ENCODE assay signal across 8 mouse cellular contexts in the genomic region with DNA sequence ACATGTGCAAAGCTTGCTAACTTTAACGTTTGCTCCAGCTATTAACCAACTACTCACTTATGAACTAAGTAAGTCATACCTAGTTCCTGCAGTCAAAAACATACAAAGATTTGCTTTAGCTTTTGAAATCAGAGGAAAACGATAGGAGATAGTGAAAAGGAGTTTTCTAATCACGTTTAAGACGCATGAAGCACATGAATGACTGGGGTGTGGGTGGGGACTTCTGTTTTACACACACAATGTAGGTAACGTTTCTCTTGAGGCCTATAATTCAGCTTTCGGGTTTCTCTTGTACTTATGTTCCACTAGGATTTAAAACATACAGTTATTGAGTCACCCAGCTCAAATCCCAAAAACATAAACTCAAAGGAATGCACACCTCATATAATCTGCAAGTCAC. TPM values are rescaled to one million over a fixed set of nuclear protein-coding genes. Genes with fewer than 3 reads are reported as not detected.
A peak's percentile ranks its signal among the peaks of the same experiment; 100 is the strongest.
DNase-seq lines count a peak whose midpoint lies in the region; ATAC-seq and TF ChIP-seq lines count a peak whose summit lies in the region.

No protein-coding gene starts in this region.

- no peak for DNase-seq in heart, adult 8-10 months (ENCODE audit: low spot score)
- DNase-seq in hindbrain, embryonic 10.5 days (ENCODE audit: low spot score), result no peak
- DNase-seq in midbrain, embryonic 11.5 days (ENCODE audit: low spot score, missing footprints), result no peak
- no peak for DNase-seq in spleen, postnatal 36 days (ENCODE audit: low spot score in 2 of 2)
- DNase-seq in layer of hippocampus, adult 9-11 months, result no peak
- no peak for DNase-seq in thymus, postnatal 10 days (ENCODE audit: low spot score in 2 of 2)

- peaks cover 42% of the 10 kb centered on the region for H3K36me3 ChIP-seq in heart, embryonic 15.5 days
- peaks cover 46% of the 10 kb centered on the region for H3K36me3 ChIP-seq in ES-Bruce4 (ENCODE audit: control insufficient read depth, insufficient read depth, low read length, poor library complexity, severe bottlenecking)
- H3K36me3 ChIP-seq in hindbrain, embryonic 10.5 days, result peaks cover 46% of the 10 kb centered on the region
- H3K36me3 ChIP-seq in midbrain, embryonic 11.5 days (ENCODE audit: control insufficient read depth, insufficient read depth, low read length), result peaks cover 19% of the 10 kb centered on the region

- H3K4me2 ChIP-seq in heart, embryonic 15.5 days, result peak overlapping the region; percentile 67
- H3K4me2 ChIP-seq in midbrain, embryonic 11.5 days, result peak overlapping the region; percentile 91

- H3K4me1 ChIP-seq in heart, embryonic 15.5 days (replicated peaks), result peaks cover 29% of the 10 kb centered on the region
- no peaks in the 10 kb centered on the region for H3K4me1 ChIP-seq in ES-Bruce4 (ENCODE audit: control insufficient read depth, insufficient read depth, low read length)
- peaks cover 20% of the 10 kb centered on the region for H3K4me1 ChIP-seq in hindbrain, embryonic 10.5 days (replicated peaks)
- H3K4me1 ChIP-seq in midbrain, embryonic 11.5 days (ENCODE audit: control insufficient read depth, insufficient read depth, low read length), result peaks cover 11% of the 10 kb centered on the region

- H3K9me3 ChIP-seq in heart, embryonic 15.5 days (replicated peaks), result no peaks in the 10 kb centered on the region
- H3K9me3 ChIP-seq in ES-Bruce4 (replicated peaks; ENCODE audit: control insufficient read depth, insufficient read depth, low read length, poor library complexity, severe bottlenecking), result no peaks in the 10 kb centered on the region
- H3K9me3 ChIP-seq in hindbrain, embryonic 10.5 days, result no peaks in the 10 kb centered on the region
- no peaks in the 10 kb centered on the region for H3K9me3 ChIP-seq in midbrain, embryonic 11.5 days (ENCODE audit: control insufficient read depth, low read length)

- peak overlapping the region; percentile 100 for H3K9ac ChIP-seq in heart, embryonic 15.5 days
- H3K9ac ChIP-seq in ES-Bruce4 (ENCODE audit: low read depth, poor library complexity, severe bottlenecking), result peak overlapping the region; percentile 91
- peak overlapping the region; percentile 96 for H3K9ac ChIP-seq in midbrain, embryonic 11.5 days (ENCODE audit: low read length)

- 13% methylated on average over 6 of the region's 6 CpGs for WGBS in heart, embryonic 15.5 days
- 52% methylated on average over 6 of the region's 6 CpGs for WGBS in hindbrain, embryonic 10.5 days
- 42% methylated on average over 6 of the region's 6 CpGs for WGBS in midbrain, embryonic 11.5 days

- H3K27me3 ChIP-seq in heart, embryonic 15.5 days, result no peaks in the 10 kb centered on the region
- no peaks in the 10 kb centered on the region for H3K27me3 ChIP-seq in ES-Bruce4 (ENCODE audit: control insufficient read depth, insufficient read depth, low read length, poor library complexity, severe bottlenecking)
- H3K27me3 ChIP-seq in hindbrain, embryonic 10.5 days (ENCODE audit: insufficient read depth, poor library complexity, severe bottlenecking), result no peaks in the 10 kb centered on the region
- H3K27me3 ChIP-seq in midbrain, embryonic 11.5 days (ENCODE audit: control insufficient read depth, insufficient read depth, low read length), result no peaks in the 10 kb centered on the region

- no peak for ATAC-seq in heart, embryonic 15.5 days (replicated peaks; ENCODE audit: insufficient number of reproducible peaks, insufficient read depth, low FRiP score, low read depth)
- ATAC-seq in midbrain, embryonic 11.5 days (ENCODE audit: low FRiP score), result no peak

- no peak for TF ChIP-seq CTCF in ES-Bruce4 (IDR thresholded peaks at IDR 0.05; ENCODE audit: low read depth, low read length)

- H3K4me3 ChIP-seq in heart, embryonic 15.5 days, result peak overlapping the region; percentile 98
- H3K4me3 ChIP-seq in ES-Bruce4 (ENCODE audit: low read depth, low read length), result no peak overlapping the region
- H3K4me3 ChIP-seq in hindbrain, embryonic 10.5 days, result peak overlapping the region; percentile 100
- H3K4me3 ChIP-seq in midbrain, embryonic 11.5 days (ENCODE audit: low read depth, low read length), result peak overlapping the region; percentile 100

- no peak for TF ChIP-seq POLR2A in ES-Bruce4 (IDR thresholded peaks at IDR 0.05; ENCODE audit: insufficient read depth, low read length)

- peak overlapping the region; percentile 97 for H3K27ac ChIP-seq in heart, embryonic 15.5 days
- no peak overlapping the region for H3K27ac ChIP-seq in ES-Bruce4 (ENCODE audit: insufficient read depth, low read length)
- no peak overlapping the region for H3K27ac ChIP-seq in hindbrain, embryonic 10.5 days
- no peak overlapping the region for H3K27ac ChIP-seq in midbrain, embryonic 11.5 days (ENCODE audit: low read depth, low read length)

- no peak for TF ChIP-seq EP300 in ES-Bruce4 (IDR thresholded peaks at IDR 0.05; ENCODE audit: insufficient read depth, low read depth, low read length)

RNA-seq across cellular contexts. Expression of gene Slc25a3, which starts 1.2 kb away (rescaled TPM):
- 912 and 1,036 TPM in 2 replicates for polyA plus RNA-seq in heart, embryonic 15.5 days (2015; fragmentation: Nextera tagmentation; extraction: Ambion mirVana)
- total RNA-seq in heart, adult 8-10 months (2022), result 1,000 to 10,000 TPM; 2,608 to 2,760 (median 2,679) TPM
- 550 and 557 TPM in 2 replicates for polyA plus RNA-seq in ES-Bruce4 (2011; ENCODE audit: insufficient read depth, insufficient read length, low read depth, missing spikeins)
- 384 and 413 TPM in 2 replicates for polyA plus RNA-seq in hindbrain, embryonic 10.5 days (2016; fragmentation: Nextera tagmentation; extraction: Ambion mirVana)
- 391 and 404 TPM in 2 replicates for polyA plus RNA-seq in midbrain, embryonic 11.5 days (2014; fragmentation: Nextera tagmentation; extraction: Ambion mirVana)

RNA-seq across cellular contexts. Expression of gene Ikbip, which starts 39.9 kb away (rescaled TPM):
- 38.4 and 38.7 TPM in 2 replicates for polyA plus RNA-seq in heart, embryonic 15.5 days (2015; fragmentation: Nextera tagmentation; extraction: Ambion mirVana)
- total RNA-seq in heart, adult 8-10 months (2022), result 10 to 100 TPM; 19.8 to 22.9 (median 21.7) TPM
- 35.1 and 36.4 TPM in 2 replicates for polyA plus RNA-seq in ES-Bruce4 (2011; ENCODE audit: insufficient read depth, insufficient read length, low read depth, missing spikeins)
- polyA plus RNA-seq in hindbrain, embryonic 10.5 days (2016; fragmentation: Nextera tagmentation; extraction: Ambion mirVana), result 19.5 and 20.5 TPM in 2 replicates
- polyA plus RNA-seq in midbrain, embryonic 11.5 days (2014; fragmentation: Nextera tagmentation; extraction: Ambion mirVana), result 20.1 and 26.0 TPM in 2 replicates

RNA-seq across cellular contexts. Expression of gene Apaf1, which starts 40.1 kb away (rescaled TPM):
- 12.8 TPM in 2 replicates for polyA plus RNA-seq in heart, embryonic 15.5 days (2015; fragmentation: Nextera tagmentation; extraction: Ambion mirVana)
- total RNA-seq in heart, adult 8-10 months (2022), result 1 to 10 TPM; 4.3 to 7.4 (median 5.6) TPM
- polyA plus RNA-seq in ES-Bruce4 (2011; ENCODE audit: insufficient read depth, insufficient read length, low read depth, missing spikeins), result 71.2 and 73.0 TPM in 2 replicates
- 21.4 and 23.0 TPM in 2 replicates for polyA plus RNA-seq in hindbrain, embryonic 10.5 days (2016; fragmentation: Nextera tagmentation; extraction: Ambion mirVana)
- polyA plus RNA-seq in midbrain, embryonic 11.5 days (2014; fragmentation: Nextera tagmentation; extraction: Ambion mirVana), result 23.9 and 28.1 TPM in 2 replicates

RNA-seq across cellular contexts. Expression of gene Tmpo, which starts 58.5 kb away (rescaled TPM):
- 154 and 159 TPM in 2 replicates for polyA plus RNA-seq in heart, embryonic 15.5 days (2015; fragmentation: Nextera tagmentation; extraction: Ambion mirVana)
- 10 to 100 TPM; 36.7 to 45.0 (median 41.1) TPM for total RNA-seq in heart, adult 8-10 months (2022)
- 259 and 265 TPM in 2 replicates for polyA plus RNA-seq in ES-Bruce4 (2011; ENCODE audit: insufficient read depth, insufficient read length, low read depth, missing spikeins)
- polyA plus RNA-seq in hindbrain, embryonic 10.5 days (2016; fragmentation: Nextera tagmentation; extraction: Ambion mirVana), result 234 and 258 TPM in 2 replicates
- polyA plus RNA-seq in midbrain, embryonic 11.5 days (2014; fragmentation: Nextera tagmentation; extraction: Ambion mirVana), result 339 and 388 TPM in 2 replicates
